Mouse (Mus musculus) liver, adult 2 months (tissue): ENCODE measurements around the gene Rplp2.

Source experiments
- CTCF ChIP-seq: fragments of 200-500 bp; IDR thresholded peaks from 2 replicates; pipeline ENCODE4 v1.5.1; 2011; ENCODE audit warnings: low read depth, low read length, control low read depth
- POLR2A ChIP-seq: fragments of 200-500 bp; IDR thresholded peaks from 2 replicates; pipeline ENCODE4 v1.6.1; 2011; ENCODE audit warnings: low read length, control low read depth; ENCODE audit not compliant: insufficient read depth; ENCODE audit errors: extremely low read depth

GRCm38 (mm10) chr7:141480842-141481497 lies 33.8 kb downstream of the Rplp2 start:
- TF ChIP-seq CTCF (peak; percentile 99), POLR2A (no peak)
